Mouse (Mus musculus): ENCODE results near the gene Nupr1l. TPM values are rescaled to one million over a fixed set of nuclear protein-coding genes. Genes with fewer than 3 reads are reported as not detected.

Nupr1l gene
- 3.5 and 3.7 TPM in 2 replicates for polyA plus RNA-seq (2016; fragmentation: Nextera tagmentation; extraction: Ambion mirVana)

DNA sequence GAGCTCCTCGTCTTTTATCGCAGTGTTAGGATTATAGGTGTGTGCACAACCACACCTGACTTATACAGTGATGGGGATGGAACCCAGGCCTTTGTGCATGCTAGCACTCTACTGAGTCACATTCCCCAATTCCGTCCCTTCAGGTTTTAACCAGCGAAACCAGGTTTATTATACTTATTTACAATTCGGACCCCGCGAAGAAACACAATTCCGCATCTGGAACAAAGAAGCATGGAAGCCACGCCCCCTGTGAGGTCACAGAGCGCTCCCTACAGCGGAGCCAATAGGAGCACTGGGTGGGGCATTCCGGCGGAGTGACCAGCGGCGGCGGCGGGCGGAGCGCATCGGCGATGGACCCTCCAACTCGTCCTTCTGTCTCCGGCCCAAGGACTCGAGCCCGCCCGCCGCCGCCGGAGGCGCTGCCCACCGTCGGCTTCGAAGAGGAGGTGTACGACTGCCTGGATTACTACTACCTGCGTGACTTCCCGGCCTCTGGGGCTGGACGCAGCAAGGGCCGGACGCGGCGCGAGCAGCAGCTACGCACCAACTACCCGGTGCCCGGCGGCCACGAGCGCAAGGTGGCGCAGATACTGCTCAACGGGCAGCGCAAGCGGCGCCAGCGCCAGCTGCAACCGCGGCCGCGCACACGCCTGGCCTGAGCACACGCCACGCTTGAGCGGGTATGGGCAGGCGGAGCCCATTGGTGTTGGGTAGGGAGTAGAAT is at the start of gene Nupr1l:
Nupr1l (plus strand) TSS at position 299 of the 724 bp plus-strand sequence.
- peak within 1 kb of the TSS; percentile 80 for H3K4me3 ChIP-seq
- peaks cover 12% of the 10 kb centered on the region for H3K27me3 ChIP-seq (replicated peaks; ENCODE audit: low read depth, poor library complexity, severe bottlenecking)
- H3K36me3 ChIP-seq (replicated peaks): no peaks in the 10 kb centered on the region; the same call in 1 of the 2 replicates
- WGBS: under 1% methylated on average over 63 of the region's 63 CpGs
- peak within 1 kb of the TSS; percentile 92 for H3K27ac ChIP-seq (replicated peaks)
- DNase-seq (ENCODE audit: low spot score): peak; percentile 97
- peaks cover 9% of the 10 kb centered on the region for H3K4me1 ChIP-seq
- no peaks in the 10 kb centered on the region for H3K9me3 ChIP-seq

DNA sequence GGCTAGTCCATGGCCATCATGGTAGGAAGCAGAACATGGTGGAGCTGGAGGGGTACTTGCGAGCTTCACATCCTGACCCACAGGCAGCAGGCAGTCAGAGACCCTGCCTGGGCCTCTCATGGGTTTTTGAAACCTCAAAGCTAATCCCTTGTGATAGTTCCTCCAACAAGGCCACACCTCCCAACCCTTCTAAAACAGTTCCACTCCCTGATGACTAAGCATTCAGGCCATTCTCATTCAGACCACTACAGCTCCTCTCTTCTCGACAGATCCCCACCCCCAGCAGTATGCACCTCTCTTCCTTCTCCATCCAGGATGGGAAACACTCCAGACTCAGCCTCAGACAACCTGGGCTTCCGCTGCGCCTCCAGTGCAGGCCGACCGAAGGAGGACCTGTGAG is 46.0 kb upstream of the Nupr1l start:
- no peaks in the 10 kb centered on the region for H3K27me3 ChIP-seq (replicated peaks; ENCODE audit: low read depth, poor library complexity, severe bottlenecking)
- no peak for DNase-seq (ENCODE audit: low spot score)
- no peak overlapping the region for H3K27ac ChIP-seq (replicated peaks)
- WGBS: 95% methylated on average over 6 of the region's 6 CpGs
- H3K9me3 ChIP-seq: 0 out of 2 replicates have a peak, but pooled peaks cover 3% of the 10 kb centered on the region
- no peak overlapping the region for H3K4me3 ChIP-seq
- H3K36me3 ChIP-seq (replicated peaks): peaks cover 53% of the 10 kb centered on the region
- peaks cover 5% of the 10 kb centered on the region for H3K4me1 ChIP-seq

DNA sequence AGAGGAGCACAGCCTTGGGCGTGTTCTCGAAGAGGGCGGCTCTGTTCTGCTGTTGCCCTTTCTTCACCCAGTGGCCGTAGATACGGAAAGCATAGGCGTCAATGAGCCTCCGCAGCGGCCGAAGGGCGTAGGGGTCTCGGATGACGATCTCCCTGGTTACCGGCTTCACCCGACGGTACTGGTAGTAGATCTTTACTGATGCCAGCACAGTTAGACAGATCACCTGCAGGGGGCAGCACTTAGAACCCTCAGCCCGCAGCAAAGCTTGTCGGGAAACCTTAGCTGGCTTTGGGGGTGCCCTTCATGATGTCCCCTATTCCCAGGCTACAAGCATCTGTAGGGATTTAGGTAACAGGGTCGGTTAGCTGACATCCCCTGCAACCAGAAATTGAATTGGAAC is 43.9 kb upstream of the Nupr1l start:
- no peaks in the 10 kb centered on the region for H3K27me3 ChIP-seq (replicated peaks; ENCODE audit: low read depth, poor library complexity, severe bottlenecking)
- 0 out of 2 replicates have a peak, but pooled peaks cover 3% of the 10 kb centered on the region for H3K9me3 ChIP-seq
- peak; percentile 59 for DNase-seq (ENCODE audit: low spot score)
- WGBS: 13% methylated on average over 18 of the region's 18 CpGs
- 0 out of 2 replicates have a peak overlapping the region, but pooled peaks have one; percentile 25 for H3K4me3 ChIP-seq
- peaks cover 5% of the 10 kb centered on the region for H3K4me1 ChIP-seq
- peak overlapping the region; percentile 24; the same call in 1 of the 2 replicates for H3K27ac ChIP-seq (replicated peaks)
- H3K36me3 ChIP-seq (replicated peaks): peaks cover 35% of the 10 kb centered on the region

DNA sequence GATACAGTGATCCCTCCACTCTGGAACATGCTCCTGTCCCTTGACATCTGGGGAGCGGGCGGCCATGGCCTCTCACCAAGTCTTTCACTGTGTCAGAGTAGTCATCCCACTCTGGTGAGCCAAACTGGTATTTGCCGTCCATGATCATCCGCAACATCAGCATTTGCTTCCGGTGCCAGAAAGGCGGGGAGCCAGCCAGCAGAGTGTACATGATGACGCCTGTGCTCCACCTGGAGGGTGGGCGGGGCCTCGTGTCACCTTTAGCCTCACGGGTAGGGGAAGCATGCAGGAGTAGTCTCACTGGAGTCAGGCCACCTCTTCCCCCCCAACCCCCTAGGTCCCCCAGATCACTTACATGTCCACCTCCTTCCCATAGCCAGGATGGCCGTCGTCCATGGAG is 42.5 kb upstream of the Nupr1l start:
- peaks cover 5% of the 10 kb centered on the region for H3K4me1 ChIP-seq
- peaks cover 22% of the 10 kb centered on the region for H3K36me3 ChIP-seq (replicated peaks)
- WGBS: 87% methylated on average over 12 of the region's 12 CpGs
- 0 out of 2 replicates have a peak, but pooled peaks cover 3% of the 10 kb centered on the region for H3K9me3 ChIP-seq
- no peak for DNase-seq (ENCODE audit: low spot score)
- no peaks in the 10 kb centered on the region for H3K27me3 ChIP-seq (replicated peaks; ENCODE audit: low read depth, poor library complexity, severe bottlenecking)
- H3K27ac ChIP-seq (replicated peaks): no peak overlapping the region
- no peak overlapping the region for H3K4me3 ChIP-seq

DNA sequence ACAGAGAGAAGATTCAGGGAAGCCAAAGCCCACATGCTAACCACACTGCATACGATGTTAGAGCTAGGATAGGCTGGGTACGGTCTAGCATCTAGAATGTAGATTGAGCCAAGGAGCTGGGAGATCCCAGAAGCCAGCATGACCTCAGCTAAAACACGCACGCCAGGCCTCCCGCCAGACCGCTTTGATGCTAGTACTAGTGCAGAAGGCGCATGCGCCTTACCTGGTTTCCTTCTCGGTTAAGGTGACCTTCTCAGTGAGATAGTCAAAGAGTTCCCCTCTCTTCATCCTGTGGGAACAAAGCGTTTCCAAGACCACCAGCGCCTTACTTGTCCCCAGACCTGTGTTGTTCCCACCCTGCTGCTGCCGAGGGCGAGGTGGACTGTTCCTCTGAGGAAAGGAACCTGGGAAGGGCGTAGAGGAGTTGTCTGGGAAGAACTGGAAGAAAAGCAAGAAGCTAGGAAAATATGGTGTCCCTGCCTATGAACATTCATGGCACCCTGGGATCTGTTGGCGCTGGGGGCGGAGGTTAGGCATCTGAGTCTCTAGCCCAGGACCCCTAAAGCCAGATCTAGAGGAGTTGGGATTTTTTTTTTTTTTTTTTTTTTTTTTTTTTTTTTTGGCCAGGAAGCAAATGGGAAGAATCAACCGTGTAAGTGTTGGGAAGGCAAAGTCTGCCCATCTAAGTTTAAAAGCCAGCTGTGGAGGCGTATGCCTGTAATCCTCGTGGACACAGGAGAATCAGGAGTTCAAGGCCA is 38.9 kb upstream of the Nupr1l start:
- Histone ChIP-seq H3K27ac (replicated peaks) (no peak overlapping the region), H3K9me3 (no peaks in the 10 kb centered on the region), H3K27me3 (replicated peaks; ENCODE audit: low read depth, poor library complexity, severe bottlenecking) (no peaks in the 10 kb centered on the region), H3K4me3 (no peak overlapping the region), H3K36me3 (replicated peaks) (no peaks in the 10 kb centered on the region), H3K4me1 (peaks cover under 1% of the 10 kb centered on the region; the same call in 1 of the 2 replicates)
- WGBS: 89% methylated on average over 19 of the region's 19 CpGs
- DNase-seq (ENCODE audit: low spot score): no peak

DNA sequence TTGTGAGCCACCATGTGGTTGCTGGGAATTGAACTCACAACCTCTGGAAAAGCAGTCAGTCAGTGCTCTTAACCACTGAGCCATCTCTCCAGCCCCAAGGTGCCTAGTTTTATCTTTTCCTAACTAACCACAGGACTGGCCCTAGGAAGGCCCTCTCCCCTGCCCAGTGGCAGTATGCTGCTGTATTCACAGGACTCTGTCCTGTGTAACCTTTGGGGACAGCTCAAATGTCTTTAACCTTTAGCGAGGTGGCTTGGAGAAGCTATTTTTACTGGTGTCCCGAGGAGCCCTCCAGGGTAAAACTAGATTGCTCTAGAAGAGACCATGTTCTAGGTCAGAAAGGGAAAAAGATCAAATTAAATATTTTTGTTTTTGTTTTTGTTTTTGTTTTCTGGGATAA is 37.1 kb upstream of the Nupr1l start:
- Histone ChIP-seq H3K9me3 (no peaks in the 10 kb centered on the region), H3K4me3 (no peak overlapping the region), H3K36me3 (replicated peaks) (no peaks in the 10 kb centered on the region), H3K4me1 (no peaks in the 10 kb centered on the region), H3K27ac (replicated peaks) (no peak overlapping the region), H3K27me3 (replicated peaks; ENCODE audit: low read depth, poor library complexity, severe bottlenecking) (no peaks in the 10 kb centered on the region)
- 81% methylated on average over 2 of the region's 2 CpGs for WGBS
- DNase-seq (ENCODE audit: low spot score): no peak

DNA sequence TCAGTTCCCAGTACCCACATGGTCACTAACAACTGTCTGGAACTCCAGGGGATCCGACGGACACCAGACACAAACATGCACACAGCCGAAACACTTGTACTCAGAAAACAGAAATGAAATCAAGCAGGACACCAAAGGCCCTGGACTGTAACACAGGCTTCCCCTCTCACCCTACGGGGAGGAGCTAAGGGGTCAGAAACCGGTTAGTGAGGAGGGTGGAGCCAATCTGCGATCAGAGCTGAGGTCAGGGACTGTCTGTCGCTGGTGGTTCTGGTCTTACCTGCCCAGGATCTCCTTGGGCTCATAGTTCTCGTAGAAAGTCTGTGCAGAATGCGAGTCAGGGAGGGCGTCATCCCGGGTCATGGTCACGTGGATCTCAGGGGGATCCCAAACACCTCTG is 34.4 kb upstream of the Nupr1l start:
- Histone ChIP-seq H3K27me3 (replicated peaks; ENCODE audit: low read depth, poor library complexity, severe bottlenecking) (no peaks in the 10 kb centered on the region), H3K36me3 (replicated peaks) (no peaks in the 10 kb centered on the region), H3K4me3 (no peak overlapping the region), H3K4me1 (no peaks in the 10 kb centered on the region), H3K9me3 (no peaks in the 10 kb centered on the region), H3K27ac (replicated peaks) (no peak overlapping the region)
- WGBS: 88% methylated on average over 12 of the region's 12 CpGs
- DNase-seq (ENCODE audit: low spot score): no peak

DNA sequence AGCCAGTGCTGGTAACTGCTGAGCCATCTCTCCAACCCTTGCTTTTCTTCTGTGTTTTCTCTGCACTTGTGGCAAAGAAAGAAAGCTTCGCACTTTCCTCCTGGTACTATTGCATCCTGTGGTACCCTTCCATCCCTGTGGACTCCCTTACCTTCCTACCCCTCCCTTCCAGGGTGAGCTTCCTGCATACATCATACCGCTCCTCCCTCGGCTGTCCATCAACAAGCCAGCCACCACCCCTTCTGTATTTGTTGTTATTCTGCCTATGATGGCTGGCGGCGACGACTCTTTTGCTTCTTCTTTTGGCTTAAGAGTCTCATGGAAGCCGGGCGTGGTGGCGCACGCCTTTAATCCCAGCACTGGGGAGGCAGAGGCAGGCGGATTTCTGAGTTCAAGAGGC is 33.2 kb upstream of the Nupr1l start:
- Histone ChIP-seq H3K4me1 (no peaks in the 10 kb centered on the region), H3K27me3 (replicated peaks; ENCODE audit: low read depth, poor library complexity, severe bottlenecking) (no peaks in the 10 kb centered on the region), H3K4me3 (no peak overlapping the region), H3K36me3 (replicated peaks) (peaks cover 8% of the 10 kb centered on the region), H3K27ac (replicated peaks) (no peak overlapping the region), H3K9me3 (no peaks in the 10 kb centered on the region)
- no peak for DNase-seq (ENCODE audit: low spot score)
- 82% methylated on average over 11 of the region's 11 CpGs for WGBS

DNA sequence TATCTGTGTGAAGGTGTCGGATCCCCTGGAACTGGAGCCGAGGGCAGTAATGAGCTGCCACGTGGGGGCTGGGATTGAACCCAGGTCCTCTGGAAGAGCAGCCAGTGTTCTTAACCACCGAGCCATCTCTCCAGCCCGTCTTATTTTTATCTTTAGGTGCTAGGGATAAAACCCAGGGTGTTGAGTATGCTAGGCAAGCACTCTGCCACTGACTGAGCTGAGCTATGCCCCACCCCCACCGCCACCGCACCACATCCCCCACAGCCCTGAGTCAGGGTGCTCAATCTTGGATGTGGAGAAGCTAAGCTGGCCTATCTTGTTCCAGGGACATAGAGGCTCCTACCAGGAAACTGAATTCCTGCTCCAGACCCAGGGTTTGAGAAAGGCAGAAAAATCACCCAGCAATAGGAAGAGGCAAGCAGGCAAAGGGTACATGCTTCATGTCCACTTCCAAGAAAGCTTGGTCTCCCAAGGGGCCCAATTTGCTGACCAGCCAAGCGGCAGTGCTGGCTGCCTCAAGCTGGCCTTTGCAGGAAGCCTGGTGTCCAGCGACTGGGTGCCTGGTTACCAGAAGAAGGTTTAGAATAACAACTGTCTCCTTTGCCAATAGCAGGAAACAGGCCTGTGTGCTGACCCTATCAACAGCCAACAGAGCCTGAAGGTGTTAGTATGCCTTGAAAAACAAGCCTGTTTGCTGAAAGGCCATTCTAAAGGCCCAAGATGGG is 30.4 kb upstream of the Nupr1l start:
- Histone ChIP-seq H3K9me3 (no peaks in the 10 kb centered on the region), H3K36me3 (replicated peaks) (peaks cover 34% of the 10 kb centered on the region), H3K27ac (replicated peaks) (no peak overlapping the region), H3K27me3 (replicated peaks; ENCODE audit: low read depth, poor library complexity, severe bottlenecking) (no peaks in the 10 kb centered on the region), H3K4me1 (no peaks in the 10 kb centered on the region), H3K4me3 (no peak overlapping the region)
- 70% methylated on average over 9 of the region's 9 CpGs for WGBS
- no peak for DNase-seq (ENCODE audit: low spot score)

DNA sequence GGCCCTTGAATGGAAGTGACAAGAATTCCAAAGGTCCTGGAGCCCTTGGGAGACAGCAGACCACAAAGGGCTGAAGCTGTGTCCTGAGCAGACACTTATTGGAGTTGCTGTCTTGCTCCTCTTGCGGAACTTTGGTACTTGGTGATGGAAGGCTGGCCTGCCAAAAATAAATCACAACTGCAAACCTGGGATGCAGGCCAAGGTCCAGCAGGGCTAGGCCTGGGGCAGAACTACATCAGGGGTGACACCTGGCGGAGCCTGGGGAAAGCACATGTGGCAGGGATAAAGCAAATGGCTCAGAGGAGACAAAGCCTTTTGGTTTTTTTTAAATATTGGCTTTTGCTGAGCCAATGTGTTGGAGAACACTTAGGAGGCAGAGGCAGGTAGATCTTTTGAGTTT is 29.4 kb upstream of the Nupr1l start:
- H3K4me3 ChIP-seq: no peak overlapping the region
- no peaks in the 10 kb centered on the region for H3K27me3 ChIP-seq (replicated peaks; ENCODE audit: low read depth, poor library complexity, severe bottlenecking)
- no peak overlapping the region for H3K27ac ChIP-seq (replicated peaks)
- H3K9me3 ChIP-seq: no peaks in the 10 kb centered on the region
- WGBS: 59% methylated on average over 2 of the region's 2 CpGs
- no peaks in the 10 kb centered on the region for H3K4me1 ChIP-seq
- peaks cover 42% of the 10 kb centered on the region for H3K36me3 ChIP-seq (replicated peaks)
- DNase-seq (ENCODE audit: low spot score): peak; percentile 51

DNA sequence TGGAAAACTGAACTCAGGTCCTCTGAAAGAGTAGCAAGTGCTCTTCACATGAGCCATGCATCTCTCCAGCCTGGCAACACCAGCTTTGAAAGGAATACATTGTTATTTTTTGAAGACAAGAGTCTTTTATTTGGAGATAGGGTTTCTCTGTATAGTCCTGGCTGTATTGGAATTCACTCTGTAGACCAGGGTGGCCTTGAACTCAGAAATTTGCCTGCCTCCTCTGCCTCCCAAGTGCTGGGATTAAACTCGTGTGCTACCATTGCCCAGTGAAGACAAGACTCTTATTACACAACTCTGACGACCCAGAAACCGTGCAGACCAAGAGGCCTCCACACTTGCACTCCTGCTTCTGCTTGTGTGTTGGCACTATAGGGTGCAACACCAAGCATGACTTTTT is 28.5 kb upstream of the Nupr1l start:
- Histone ChIP-seq H3K36me3 (replicated peaks) (peaks cover 51% of the 10 kb centered on the region), H3K27ac (replicated peaks) (no peak overlapping the region), H3K4me3 (no peak overlapping the region), H3K4me1 (no peaks in the 10 kb centered on the region), H3K27me3 (replicated peaks; ENCODE audit: low read depth, poor library complexity, severe bottlenecking) (no peaks in the 10 kb centered on the region), H3K9me3 (no peaks in the 10 kb centered on the region)
- WGBS: 65% methylated on average over 3 of the region's 3 CpGs
- no peak for DNase-seq (ENCODE audit: low spot score)

DNA sequence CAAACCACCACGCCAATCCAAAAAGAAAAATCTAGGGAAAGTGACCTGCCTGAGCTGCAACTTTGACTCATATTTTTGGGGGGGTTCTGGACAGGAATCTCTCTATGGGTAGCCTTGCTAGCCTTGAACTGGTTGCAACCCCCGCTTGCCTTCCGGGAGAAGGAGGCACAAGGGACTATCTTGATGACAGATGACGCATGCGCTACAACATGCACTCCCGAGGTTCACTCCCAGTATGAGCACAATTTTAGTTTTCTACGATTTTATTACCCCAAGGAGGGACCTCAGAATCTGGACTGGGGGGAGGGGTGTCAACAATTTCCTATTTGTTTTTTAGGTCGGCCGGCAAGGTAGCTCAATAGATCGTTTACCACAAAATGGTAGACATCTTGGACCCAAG is 22.1 kb upstream of the Nupr1l start:
- no peaks in the 10 kb centered on the region for H3K9me3 ChIP-seq
- peaks cover 44% of the 10 kb centered on the region for H3K36me3 ChIP-seq (replicated peaks)
- peaks cover 17% of the 10 kb centered on the region for H3K4me1 ChIP-seq
- peak overlapping the region; percentile 77 for H3K4me3 ChIP-seq
- WGBS: 49% methylated on average over 10 of the region's 10 CpGs
- no peaks in the 10 kb centered on the region for H3K27me3 ChIP-seq (replicated peaks; ENCODE audit: low read depth, poor library complexity, severe bottlenecking)
- peak overlapping the region; percentile 95 for H3K27ac ChIP-seq (replicated peaks)
- peak; percentile 28 for DNase-seq (ENCODE audit: low spot score)
